Mouse (Mus musculus) urinary bladder, postnatal 25 days (tissue): ENCODE measurements around the gene Kif18b.

Source experiments
- DNase-seq: peaks from one replicate; pipeline ENCODE4 v3.0.0; 2022; ENCODE audit warnings: low spot score

Kif18b gene

GRCm38 (mm10) chr11:102924557-102925350 is at the start of gene Kif18b:
Gene Kif18b (minus strand): TSS chr11:102925124.
- peak; percentile 88 for DNase-seq

GRCm38 (mm10) chr11:102972326-102972725 is 47.4 kb upstream of the Kif18b start:
- no peak for DNase-seq

GRCm38 (mm10) chr11:102971604-102972003 is 46.7 kb upstream of the Kif18b start:
- no peak for DNase-seq

DNA sequence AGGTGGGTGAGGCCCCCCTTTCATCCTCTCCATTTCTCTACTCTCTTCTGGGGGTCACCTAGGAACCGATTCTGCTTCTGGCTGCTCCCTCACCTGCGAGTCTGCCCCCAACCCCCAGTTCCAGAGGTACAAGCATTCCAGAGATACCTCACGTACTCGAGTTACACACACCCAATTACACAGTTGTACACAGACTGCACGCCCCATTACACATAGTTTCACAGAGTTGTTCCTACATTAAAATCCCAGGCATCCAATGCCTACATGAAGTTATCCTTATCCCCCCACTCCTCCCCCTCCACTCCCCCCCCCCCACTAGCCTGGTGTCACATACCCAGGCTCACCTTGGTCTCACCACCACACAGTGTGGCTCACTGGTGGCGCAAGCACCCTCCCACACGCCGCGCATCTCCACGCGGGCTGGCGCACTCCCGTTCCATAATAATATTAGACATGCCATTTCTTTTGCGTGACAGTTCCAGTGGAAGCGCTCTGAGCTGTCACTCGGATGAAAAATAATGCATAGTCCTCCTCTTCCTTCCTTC is 39.7 kb upstream of the Kif18b start:
- DNase-seq: no peak

GRCm38 (mm10) chr11:102963855-102964546 is 39.1 kb upstream of the Kif18b start:
- DNase-seq: no peak

DNA sequence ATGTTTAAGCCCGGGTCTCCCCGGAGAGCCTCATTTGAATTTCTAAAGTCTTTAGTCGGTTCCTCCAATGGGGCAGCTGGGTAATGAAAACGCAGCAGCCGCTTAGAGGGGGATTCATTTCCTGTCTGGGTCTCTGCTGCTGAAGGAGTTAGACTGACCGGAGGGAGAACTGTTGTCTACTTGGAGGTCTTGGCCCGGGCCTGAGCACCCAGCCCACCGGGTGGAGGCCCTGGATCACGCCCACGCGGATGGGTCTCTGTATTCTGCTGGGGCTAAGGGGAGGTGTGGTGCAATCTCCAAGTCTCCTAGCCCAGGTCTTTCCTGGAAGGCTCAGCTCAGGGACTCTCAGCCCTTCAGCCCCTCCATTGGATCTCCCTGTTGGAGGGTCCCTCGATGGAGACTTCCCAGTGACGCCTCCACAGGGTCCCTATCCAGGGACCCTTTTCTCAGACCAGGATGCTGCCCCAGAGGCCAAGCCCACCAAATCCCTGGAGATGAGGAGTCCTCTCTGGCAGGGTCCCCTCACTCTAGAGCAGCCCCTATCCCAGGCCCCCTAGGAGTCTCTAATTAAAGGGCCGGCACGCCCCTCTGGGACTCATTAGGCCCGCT is 38.4 kb upstream of the Kif18b start:
- no peak for DNase-seq

- DNase-seq: no peak
Measured at GRCm38 (mm10) chr11:102962861-102963245, 37.9 kb upstream of the Kif18b start.

- DNase-seq: no peak
Measured at GRCm38 (mm10) chr11:102961082-102961481, 36.2 kb upstream of the Kif18b start.

DNA sequence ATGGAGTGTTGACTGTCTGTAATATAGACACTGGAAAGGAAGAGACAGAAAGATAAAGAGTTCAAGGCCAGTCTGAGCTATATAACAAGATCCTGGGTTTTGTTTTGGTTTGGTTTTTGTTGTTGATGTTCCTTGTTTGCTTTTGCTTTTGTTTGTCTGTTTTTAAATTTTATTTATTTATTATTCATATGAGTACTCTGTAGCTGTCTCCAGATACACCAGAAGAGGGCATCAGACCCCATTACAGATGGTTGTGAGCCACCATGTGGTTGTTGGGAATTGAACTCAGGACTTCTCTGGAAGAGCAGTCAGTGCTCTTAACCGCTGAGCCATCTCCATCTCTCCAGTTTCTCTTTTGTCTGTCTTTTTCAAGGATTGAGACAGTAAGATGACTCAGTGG is 33.9 kb upstream of the Kif18b start:
- no peak for DNase-seq

GRCm38 (mm10) chr11:102958431-102958830 is 33.5 kb upstream of the Kif18b start:
- DNase-seq: no peak

- DNase-seq: no peak
Measured at GRCm38 (mm10) chr11:102957692-102958091, 32.8 kb upstream of the Kif18b start.

- no peak for DNase-seq
Measured at GRCm38 (mm10) chr11:102956962-102957614, 32.2 kb upstream of the Kif18b start.

- DNase-seq: no peak
Measured at GRCm38 (mm10) chr11:102952922-102953321, 28.0 kb upstream of the Kif18b start.

- peak; percentile 26 for DNase-seq
Measured at GRCm38 (mm10) chr11:102948043-102948961, 23.4 kb upstream of the Kif18b start.

- DNase-seq: no peak
Measured at GRCm38 (mm10) chr11:102946992-102947343, 22.0 kb upstream of the Kif18b start.

- DNase-seq: peak; percentile 79
Measured at GRCm38 (mm10) chr11:102946265-102946991, 21.5 kb upstream of the Kif18b start, which contains the start of gene C1ql1. Gene C1ql1 (minus strand): TSS chr11:102946688.

DNA sequence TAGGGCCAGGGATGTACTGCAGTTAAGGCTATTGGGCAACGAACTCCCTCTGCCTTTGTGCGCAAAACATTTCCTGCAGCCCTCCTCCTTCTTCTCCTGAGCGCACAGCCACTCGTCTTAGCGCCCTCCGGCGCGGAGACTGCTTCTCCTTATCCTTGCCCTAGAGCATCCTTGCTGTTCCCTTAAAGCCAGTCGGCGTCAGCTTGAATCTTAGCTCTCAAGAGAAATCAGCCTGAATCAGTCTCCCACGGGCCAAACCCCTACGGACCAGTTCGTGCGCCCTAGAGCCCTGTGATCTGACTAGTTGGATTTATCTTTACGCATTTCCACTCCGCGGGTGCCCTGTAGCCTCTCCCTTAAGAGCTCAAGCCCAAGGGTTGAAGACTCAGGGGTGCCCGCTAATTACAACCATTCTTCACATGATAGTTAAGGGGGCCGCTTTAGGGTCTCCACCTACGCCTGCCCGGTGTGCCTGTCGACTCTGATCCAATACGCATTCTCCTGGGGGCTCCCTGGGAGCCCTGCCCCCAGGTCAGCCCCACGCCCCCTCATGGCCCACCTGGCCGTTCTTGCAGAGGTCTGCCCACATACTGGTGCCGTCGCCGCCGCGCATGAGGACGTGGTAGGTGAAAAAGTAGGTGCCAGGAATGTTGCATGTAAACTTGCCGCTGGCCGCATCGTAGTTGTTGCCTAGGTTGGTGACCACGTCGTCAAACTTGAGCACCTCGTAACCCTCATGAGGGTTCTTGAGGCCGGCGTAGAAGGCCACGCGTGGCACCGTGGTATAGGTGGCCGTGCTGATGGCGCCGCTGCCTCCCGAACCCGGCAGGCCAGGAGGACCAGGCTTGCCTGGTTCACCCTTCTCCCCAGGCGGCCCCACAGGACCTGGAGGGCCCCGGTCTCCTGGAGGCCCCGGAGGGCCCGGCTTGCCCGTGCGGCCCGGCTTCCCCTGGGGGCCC is 20.7 kb upstream of the Kif18b start:
- DNase-seq: no peak

- no peak for DNase-seq
Measured at GRCm38 (mm10) chr11:102941236-102941635, 16.3 kb upstream of the Kif18b start.

- no peak for DNase-seq
Measured at GRCm38 (mm10) chr11:102939024-102939675, 14.2 kb upstream of the Kif18b start.
